Mouse (Mus musculus): ENCODE measurements at regions not wholly inside any gene's neighbourhood (a gene's known extent, or its start where the extent isn't known, plus 50 kb on each side); places are given as distances from the start of the nearest gene placed in this dataset.

DNA sequence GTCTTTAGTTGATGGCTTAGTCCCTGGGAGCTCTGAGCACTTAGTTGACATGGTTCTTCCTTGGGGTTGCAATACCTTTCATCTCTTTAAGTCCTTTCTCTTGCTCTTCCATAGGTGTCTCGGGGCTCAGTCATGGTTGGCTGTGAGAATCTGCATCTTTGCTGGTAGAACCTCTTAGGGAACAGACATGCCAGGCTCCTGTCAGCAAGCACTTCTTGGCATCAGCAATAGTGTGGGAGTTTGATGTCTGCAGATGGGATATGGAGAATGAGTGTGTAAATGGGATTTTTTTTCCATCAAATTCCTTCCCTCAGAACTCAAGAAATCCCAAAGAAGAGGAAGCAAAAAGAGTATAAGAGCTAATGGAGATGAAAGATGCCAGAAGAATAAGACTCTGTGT, 1975.9 kb upstream of the Gm12353 start:
- no peak for DNase-seq (ENCODE audit: low spot score in 2 of 2)

DNA sequence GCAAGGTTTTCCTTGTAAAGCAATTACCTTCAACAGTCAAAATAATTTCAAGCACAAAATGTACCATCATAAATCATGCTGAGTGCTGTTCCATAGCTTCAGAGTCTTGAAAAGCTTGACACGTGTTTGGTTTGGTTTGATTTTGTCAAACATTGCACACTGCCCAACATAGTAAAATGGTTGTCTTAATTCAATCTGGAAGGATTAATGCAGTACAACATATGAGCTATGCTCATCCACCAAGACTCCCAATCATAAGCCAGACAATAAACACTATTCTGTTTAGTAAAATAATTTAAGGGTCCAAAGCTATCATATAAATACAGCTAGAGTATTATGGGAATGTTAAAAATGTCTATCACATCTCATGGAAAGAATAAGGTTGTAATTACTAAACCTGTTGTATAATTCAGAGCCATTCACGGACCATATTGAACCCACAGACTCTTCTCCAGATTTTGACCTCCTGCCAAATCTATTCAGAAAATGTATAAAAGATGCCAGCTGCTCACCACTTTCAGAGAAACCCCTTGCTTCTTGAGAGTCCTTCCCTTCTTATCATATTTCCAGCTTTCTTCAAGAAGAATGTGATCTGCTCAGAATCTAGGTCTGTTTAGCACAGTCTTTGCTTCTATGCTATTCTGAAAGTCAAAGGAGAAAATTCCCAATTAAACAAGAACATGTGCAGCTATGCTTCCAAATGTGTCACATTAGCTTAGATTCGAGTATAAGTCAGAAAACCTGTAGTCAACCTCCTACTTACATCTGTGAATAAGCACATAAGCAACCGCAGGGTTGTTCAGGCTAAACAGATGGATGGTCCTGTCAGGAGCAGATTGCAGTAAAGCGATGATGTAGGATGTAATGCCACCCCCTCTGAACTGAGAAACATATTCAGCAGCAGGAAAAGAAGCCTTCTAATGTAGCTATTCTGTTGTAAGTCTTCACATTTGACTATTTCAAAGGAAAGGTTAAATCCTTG, 1969.4 kb upstream of the Gm12353 start:
- peak; percentile 47 to 83 for DNase-seq (ENCODE audit: low spot score in 2 of 2)

DNA sequence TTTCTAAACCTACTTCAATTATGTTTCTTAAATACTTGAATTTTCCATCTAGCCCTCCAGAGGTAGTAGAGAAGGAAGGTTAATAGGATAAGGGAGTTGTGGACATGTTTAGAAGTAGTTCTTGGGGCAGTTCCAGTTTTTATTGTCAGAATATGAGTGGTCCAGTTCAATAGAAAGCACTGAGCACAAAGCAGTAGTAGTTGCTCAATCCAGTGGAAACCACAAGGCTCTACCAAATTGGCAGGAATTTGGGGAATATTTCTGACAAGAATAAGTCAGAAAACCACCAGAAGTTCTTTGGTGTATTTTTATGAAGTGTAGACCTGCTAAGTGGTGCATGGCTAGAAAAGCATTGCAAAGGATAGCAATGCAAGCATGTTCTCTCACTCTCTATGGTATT, 1958.5 kb upstream of the Gm12353 start:
- DNase-seq (ENCODE audit: low spot score in 2 of 2): no peak

DNA sequence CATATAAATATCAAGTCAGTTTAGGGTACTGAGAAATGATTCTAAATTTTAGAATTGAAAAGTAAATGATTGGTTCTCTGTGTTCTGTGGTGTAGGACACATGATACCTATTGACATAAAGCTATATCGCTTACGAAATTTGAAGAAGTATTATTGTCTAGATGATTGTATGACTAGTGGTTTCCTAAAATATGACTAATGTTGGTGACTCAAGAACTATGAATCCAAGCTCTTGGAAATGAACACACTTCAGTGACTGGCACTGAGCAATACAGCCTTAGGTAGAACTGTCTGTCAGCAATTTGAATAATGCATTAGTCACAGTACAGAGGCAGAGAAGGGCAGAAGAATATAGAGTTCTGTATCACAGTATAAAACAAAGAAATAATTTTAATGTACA, 1955.9 kb upstream of the Gm12353 start:
- DNase-seq (ENCODE audit: low spot score in 2 of 2): no peak

DNA sequence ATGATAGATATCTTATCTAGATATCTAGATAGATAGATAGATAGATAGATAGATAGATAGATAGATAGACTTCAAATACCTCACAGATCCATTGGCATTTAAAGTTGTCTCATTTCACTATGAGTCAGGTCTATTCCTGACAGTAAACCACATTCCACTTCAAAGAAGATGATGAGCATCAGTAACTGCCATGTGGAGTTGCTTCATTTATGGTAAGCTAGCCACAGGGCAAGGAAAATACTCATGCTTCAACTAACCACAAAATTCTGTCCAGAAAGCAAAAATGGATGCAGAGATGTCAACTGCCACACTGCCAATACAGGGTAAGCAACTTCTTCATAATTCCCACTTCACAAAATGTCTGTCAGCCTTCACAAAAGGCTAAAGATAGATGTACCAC, 1951.7 kb upstream of the Gm12353 start:
- DNase-seq (ENCODE audit: low spot score in 2 of 2): no peak

DNA sequence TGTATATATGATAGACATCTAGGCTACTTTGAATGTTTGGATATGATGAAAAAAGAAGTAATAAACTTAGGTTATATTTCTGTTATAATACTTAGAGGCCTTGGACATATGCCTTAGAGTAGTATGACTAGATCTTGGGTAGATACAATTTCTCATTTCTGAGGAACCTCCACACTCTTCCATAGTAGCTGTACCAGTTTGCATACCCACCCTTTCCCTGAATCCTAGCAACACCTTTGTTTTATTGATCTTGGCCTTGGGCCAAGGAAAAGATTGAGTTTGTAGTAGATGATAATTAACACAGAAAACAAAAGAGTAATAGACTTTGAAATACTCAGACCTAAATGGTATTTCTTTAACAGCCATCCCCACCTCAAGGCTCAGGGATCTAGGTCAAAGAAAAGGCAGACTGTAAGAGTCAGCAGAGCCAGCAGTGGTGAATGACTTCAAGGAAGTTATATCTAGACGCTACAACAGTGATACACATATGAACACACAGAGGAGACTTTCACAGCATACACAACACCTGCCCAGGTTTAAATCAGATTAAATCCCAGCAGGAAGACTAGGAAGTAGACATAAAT, 1937.9 kb upstream of the Gm12353 start:
- DNase-seq (ENCODE audit: low spot score in 2 of 2): no peak
